In the genomic region with DNA sequence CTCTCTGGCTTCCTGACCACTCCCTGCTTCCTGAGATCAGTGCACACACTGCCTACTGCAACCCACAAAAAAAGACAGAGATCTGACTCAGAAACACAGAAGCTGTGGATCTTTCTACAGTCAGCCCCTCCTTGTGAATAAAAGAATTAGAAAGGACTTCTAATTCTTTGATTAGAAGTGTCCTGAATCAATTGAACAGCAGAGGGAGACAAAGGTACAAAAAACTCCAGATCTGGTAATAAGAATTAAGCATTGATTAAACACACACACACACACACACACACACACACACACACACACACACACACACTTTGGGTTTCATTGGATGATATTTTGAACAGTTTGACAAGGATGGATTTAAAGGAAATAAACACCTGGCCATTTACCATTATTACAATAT, we compare ENCODE assay signal across 15 mouse cellular contexts. TPM values are rescaled to one million over a fixed set of nuclear protein-coding genes. Genes with fewer than 3 reads are reported as not detected.
DNase-seq lines count a peak whose midpoint lies in the region; ATAC-seq and TF ChIP-seq lines count a peak whose summit lies in the region.
"Had no signal": no experiment of that assay in that cellular context is flagged by ENCODE, and none has a peak within 500 bp of the region (broad histone marks: within the 10 kb centered on the region; RNA-seq: fewer than 3 reads in every experiment).

No protein-coding gene starts in this region.

- H3K4me2 ChIP-seq in hindbrain, embryonic 16.5 days (ENCODE audit: low read length) = no peak overlapping the region
- no peak overlapping the region for H3K4me2 ChIP-seq in lung, postnatal 0 days (replicated peaks; ENCODE audit: low read depth, low read length)
- H3K4me2 ChIP-seq in intestine, embryonic 16.5 days (ENCODE audit: low read depth, low read length) = no peak overlapping the region
- H3K4me2 ChIP-seq: embryonic facial prominence, embryonic 15.5 days; liver, embryonic 15.5 days had no signal

- no peak for DNase-seq in cerebellum, postnatal 36 days
- DNase-seq in hindbrain, embryonic 10.5 days (ENCODE audit: low spot score) = no peak
- DNase-seq in lung, postnatal 0 days (ENCODE audit: low spot score) = peak; percentile 25
- no peak for DNase-seq in lung, adult 2 months
- DNase-seq: gastrocnemius, postnatal 10 days had no signal

- no peaks in the 10 kb centered on the region for H3K4me1 ChIP-seq in hindbrain, embryonic 10.5 days (replicated peaks)
- no peaks in the 10 kb centered on the region for H3K4me1 ChIP-seq in hindbrain, embryonic 16.5 days (ENCODE audit: control insufficient read depth, insufficient read depth, low read depth, low read length)
- no peaks in the 10 kb centered on the region for H3K4me1 ChIP-seq in lung, postnatal 0 days (ENCODE audit: insufficient read depth, low read depth, low read length)
- no peaks in the 10 kb centered on the region for H3K4me1 ChIP-seq in lung, adult 2 months (ENCODE audit: control insufficient read depth, insufficient read depth, low read length)
- no peaks in the 10 kb centered on the region for H3K4me1 ChIP-seq in intestine, embryonic 16.5 days (ENCODE audit: control insufficient read depth, insufficient read depth, low read length)
- H3K4me1 ChIP-seq: embryonic facial prominence, embryonic 15.5 days; liver, embryonic 15.5 days had no signal

- no peak overlapping the region for H3K4me3 ChIP-seq in hindbrain, embryonic 10.5 days
- no peak overlapping the region for H3K4me3 ChIP-seq in hindbrain, embryonic 16.5 days (ENCODE audit: low read length)
- no peak overlapping the region for H3K4me3 ChIP-seq in lung, postnatal 0 days (ENCODE audit: low read depth, low read length)
- no peak overlapping the region for H3K4me3 ChIP-seq in lung, adult 2 months (replicated peaks; ENCODE audit: extremely low read depth, low read depth, low read length)
- no peak overlapping the region for H3K4me3 ChIP-seq in intestine, embryonic 16.5 days (ENCODE audit: low read length)
- H3K4me3 ChIP-seq: embryonic facial prominence, embryonic 15.5 days; liver, embryonic 15.5 days; myocyte had no signal

- H3K27ac ChIP-seq in hindbrain, embryonic 10.5 days = 0 out of 2 replicates have a peak overlapping the region, but pooled peaks have one; percentile 16
- no peak overlapping the region for H3K27ac ChIP-seq in hindbrain, embryonic 16.5 days (ENCODE audit: low read depth, low read length)
- H3K27ac ChIP-seq in lung, postnatal 0 days (ENCODE audit: low read length) = no peak overlapping the region
- H3K27ac ChIP-seq in intestine, embryonic 16.5 days (ENCODE audit: low read length) = no peak overlapping the region
- H3K27ac ChIP-seq: embryonic facial prominence, embryonic 15.5 days; liver, embryonic 15.5 days had no signal

- H3K9me3 ChIP-seq in hindbrain, embryonic 10.5 days = no peaks in the 10 kb centered on the region
- H3K9me3 ChIP-seq in hindbrain, embryonic 16.5 days (ENCODE audit: control insufficient read depth, low read length) = no peaks in the 10 kb centered on the region
- no peaks in the 10 kb centered on the region for H3K9me3 ChIP-seq in lung, postnatal 0 days (ENCODE audit: low read length)
- H3K9me3 ChIP-seq in intestine, embryonic 16.5 days (ENCODE audit: control insufficient read depth, low read length) = no peaks in the 10 kb centered on the region
- H3K9me3 ChIP-seq: embryonic facial prominence, embryonic 15.5 days; liver, embryonic 15.5 days had no signal

- TF ChIP-seq CTCF in lung, postnatal 0 days (IDR thresholded peaks at IDR 0.05) = peak; percentile 45
- no peak for TF ChIP-seq CTCF in lung, adult 2 months (IDR thresholded peaks at IDR 0.05; ENCODE audit: insufficient read depth, low read length)

- TF ChIP-seq EP300 in lung, postnatal 0 days (IDR thresholded peaks at IDR 0.05) = no peak

- no peaks in the 10 kb centered on the region for H3K36me3 ChIP-seq in hindbrain, embryonic 10.5 days
- H3K36me3 ChIP-seq in hindbrain, embryonic 16.5 days (ENCODE audit: control insufficient read depth, insufficient read depth, low read length) = no peaks in the 10 kb centered on the region
- no peaks in the 10 kb centered on the region for H3K36me3 ChIP-seq in lung, postnatal 0 days (ENCODE audit: insufficient read depth, low read length)
- H3K36me3 ChIP-seq in intestine, embryonic 16.5 days (ENCODE audit: control insufficient read depth, insufficient read depth, low read length) = no peaks in the 10 kb centered on the region
- H3K36me3 ChIP-seq: embryonic facial prominence, embryonic 15.5 days; liver, embryonic 15.5 days had no signal

- no peak for TF ChIP-seq POLR2A in lung, adult 2 months (IDR thresholded peaks at IDR 0.05; ENCODE audit: borderline replicate concordance, extremely low read depth, low read depth, low read length)

- no peaks in the 10 kb centered on the region for H3K27me3 ChIP-seq in hindbrain, embryonic 10.5 days (ENCODE audit: insufficient read depth, poor library complexity, severe bottlenecking)
- no peaks in the 10 kb centered on the region for H3K27me3 ChIP-seq in hindbrain, embryonic 16.5 days (replicated peaks; ENCODE audit: control insufficient read depth, insufficient read depth, low read length)
- no peaks in the 10 kb centered on the region for H3K27me3 ChIP-seq in lung, postnatal 0 days (replicated peaks; ENCODE audit: insufficient read depth, low read length)
- no peaks in the 10 kb centered on the region for H3K27me3 ChIP-seq in intestine, embryonic 16.5 days (replicated peaks; ENCODE audit: control insufficient read depth, insufficient read depth, low read length)
- H3K27me3 ChIP-seq: embryonic facial prominence, embryonic 15.5 days; liver, embryonic 15.5 days had no signal

- H3K9ac ChIP-seq in hindbrain, embryonic 16.5 days (ENCODE audit: low read depth, low read length) = no peak overlapping the region
- H3K9ac ChIP-seq in lung, postnatal 0 days (replicated peaks; ENCODE audit: low read depth) = no peak overlapping the region
- H3K9ac ChIP-seq in intestine, embryonic 16.5 days (ENCODE audit: low read depth, low read length) = no peak overlapping the region
- H3K9ac ChIP-seq: embryonic facial prominence, embryonic 15.5 days; liver, embryonic 15.5 days had no signal

- peak; percentile 61; the same call in 1 of the 2 replicates for ATAC-seq in cerebellum, adult (ENCODE audit: insufficient number of reproducible peaks, low FRiP score, low TSS enrichment)
- ATAC-seq in hindbrain, embryonic 16.5 days = no peak
- no peak for ATAC-seq in lung, postnatal 0 days
- peak; percentile 39 for ATAC-seq in megakaryocyte, adult 5-6 weeks (ENCODE audit: poor library complexity, severe bottlenecking)
- ATAC-seq in intestine, embryonic 16.5 days = no peak

RNA-seq across cellular contexts. Expression of a gene that starts 24.2 kb away (rescaled TPM):
- polyA plus RNA-seq in hindbrain, embryonic 10.5 days (2016; fragmentation: Nextera tagmentation; extraction: Ambion mirVana) = 2.0 and 2.8 TPM in 2 replicates
- 0.55 and 0.80 TPM in 2 replicates for polyA plus RNA-seq in hindbrain, embryonic 16.5 days (2015; fragmentation: Nextera tagmentation; extraction: Ambion mirVana)
- 6.2 and 6.3 TPM in 2 replicates for polyA plus RNA-seq in lung, postnatal 0 days (2015; fragmentation: Nextera tagmentation; extraction: Ambion mirVana)
- polyA plus RNA-seq in lung, adult 2 months (2012; rRNA removed) = 2.1 and 5.2 TPM in 2 replicates
- 1.5 and 2.1 TPM in 2 replicates for total RNA-seq in megakaryocyte, adult 5-6 weeks (2015)
- total RNA-seq in megakaryocyte, adult 5-6 weeks (2017) = 0.49 and 1.4 TPM in 2 replicates
- polyA plus RNA-seq in intestine, embryonic 16.5 days (2015; fragmentation: Nextera tagmentation; extraction: Ambion mirVana) = 0.72 and 0.81 TPM in 2 replicates

RNA-seq across cellular contexts. Expression of a gene that starts 54.4 kb away (rescaled TPM):
- polyA plus RNA-seq in hindbrain, embryonic 10.5 days (2016; fragmentation: Nextera tagmentation; extraction: Ambion mirVana) = 0.22 TPM in 1 of 2 replicates, not detected in the other
- polyA plus RNA-seq in hindbrain, embryonic 16.5 days (2015; fragmentation: Nextera tagmentation; extraction: Ambion mirVana) = 0.10 TPM in 1 of 2 replicates, not detected in the other
- 0.60 and 0.76 TPM in 2 replicates for polyA plus RNA-seq in lung, postnatal 0 days (2015; fragmentation: Nextera tagmentation; extraction: Ambion mirVana)
- 0.26 and 3.8 TPM in 2 replicates for polyA plus RNA-seq in lung, adult 2 months (2012; rRNA removed)
- total RNA-seq in megakaryocyte, adult 5-6 weeks (2015) = 38.0 and 40.7 TPM in 2 replicates
- total RNA-seq in megakaryocyte, adult 5-6 weeks (2017) = 9.6 and 13.5 TPM in 2 replicates
- polyA plus RNA-seq in intestine, embryonic 16.5 days (2015; fragmentation: Nextera tagmentation; extraction: Ambion mirVana) = 0.12 TPM in 1 of 2 replicates, not detected in the other
- total RNA-seq: gastrocnemius, postnatal 10 days; hematopoietic stem cell, adult 5-6 weeks; layer of hippocampus, postnatal 10 days had no signal
- polyA plus RNA-seq: stomach, embryonic 14.5 days had no signal

Comparison
In these comparisons a context has a peak if more than half of its experiments do, and no peak if none do; other contexts are left out.
1. ATAC-seq: peak in cerebellum, adult (single experiment) and megakaryocyte, adult 5-6 weeks (single experiment); none in hindbrain, embryonic 16.5 days (single experiment), lung, postnatal 0 days (single experiment) and intestine, embryonic 16.5 days (single experiment).